Mouse (Mus musculus) hindbrain, embryonic 15.5 days (tissue): ENCODE data around the gene Thsd7a. TPM values are rescaled to one million over a fixed set of nuclear protein-coding genes. Genes with fewer than 3 reads are reported as not detected.

Source experiments
- ATAC-seq: fragments of 200-750 bp; cut with Nextera tagmentation; 2 replicates; pipeline ENCODE4 v1.8.0; 2017; ENCODE audit warnings: low read depth, moderate number of reproducible peaks, moderate TSS enrichment; ENCODE audit not compliant: low FRiP score
- H3K27ac ChIP-seq: fragments of 300-500 bp; sonication (generic); replicated peaks from 2 replicates; pipeline ENCODE4 v1.5.1; 2015; ENCODE audit warnings: mild to moderate bottlenecking, inconsistent platforms
- H3K27me3 ChIP-seq: fragments of 300-500 bp; sonication (generic); 2 replicates; pipeline ENCODE4 v1.6.1; 2015; ENCODE audit warnings: control low read depth, inconsistent platforms
- H3K36me3 ChIP-seq: fragments of 300-500 bp; sonication (generic); 2 replicates; pipeline ENCODE4 v1.6.1; 2015; ENCODE audit warnings: control low read depth, inconsistent platforms
- H3K4me1 ChIP-seq: fragments of 300-500 bp; sonication (generic); replicated peaks from 2 replicates; pipeline ENCODE4 v1.6.1; 2015; ENCODE audit warnings: control low read depth, inconsistent platforms
- H3K4me2 ChIP-seq: fragments of 300-500 bp; sonication (generic); 2 replicates; pipeline ENCODE4 v1.6.1; 2015; ENCODE audit warnings: moderate library complexity, mild to moderate bottlenecking, inconsistent platforms
- H3K4me3 ChIP-seq: fragments of 300-500 bp; sonication (generic); 2 replicates; pipeline ENCODE4 v1.5.1; 2015; ENCODE audit warnings: mild to moderate bottlenecking, inconsistent platforms
- H3K9ac ChIP-seq: fragments of 300-500 bp; sonication (generic); 2 replicates; pipeline ENCODE4 v1.6.1; 2015; ENCODE audit warnings: inconsistent platforms
- H3K9me3 ChIP-seq: fragments of 300-500 bp; sonication (generic); 2 replicates; pipeline ENCODE4 v1.6.1; 2016; ENCODE audit warnings: control low read depth, inconsistent platforms
- WGBS: fragments of 180-500 bp; shearing (Covaris S2); methylation state at CpG from one replicate; pipeline ENCODE4 v1.1.7; 2015; 5-methylcytosine and 5-hydroxymethylcytosine counted together
- polyA plus RNA-seq: library from polyadenylated mRNA; unstranded; fragments of >200 nt; fragmentation: Nextera tagmentation; extraction: Ambion mirVana; gene quantifications from 2 replicates; pipeline ENCODE4 v1.2.1, GENCODE M21; 2015

Thsd7a gene
- polyA plus RNA-seq, 1 experiment from 2014 or later: 32.8 TPM

GRCm38 (mm10) chr6:12555114-12556099, 193.8 kb downstream of the Thsd7a start:
- H3K36me3 ChIP-seq: peaks cover 4% of the 10 kb centered on the region; the same call in 1 of the 2 replicates
- no peaks in the 10 kb centered on the region for H3K9me3 ChIP-seq
- H3K27me3 ChIP-seq: no peaks in the 10 kb centered on the region
- no peak overlapping the region for H3K27ac ChIP-seq
- WGBS: 86% methylated on average over 32 of the region's 32 CpGs
- peaks cover under 1% of the 10 kb centered on the region for H3K4me1 ChIP-seq
- ATAC-seq: no peak
- no peak overlapping the region for H3K4me3 ChIP-seq
- no peak overlapping the region for H3K4me2 ChIP-seq
- no peak overlapping the region for H3K9ac ChIP-seq

GRCm38 (mm10) chr6:12551176-12551575, 198.0 kb downstream of the Thsd7a start:
- 65% methylated on average over 3 of the region's 3 CpGs for WGBS
- peaks cover 4% of the 10 kb centered on the region; the same call in 1 of the 2 replicates for H3K36me3 ChIP-seq
- peaks cover 6% of the 10 kb centered on the region for H3K4me1 ChIP-seq
- H3K4me2 ChIP-seq: no peak overlapping the region
- no peaks in the 10 kb centered on the region for H3K9me3 ChIP-seq
- ATAC-seq: no peak
- no peak overlapping the region for H3K27ac ChIP-seq
- H3K9ac ChIP-seq: no peak overlapping the region
- no peaks in the 10 kb centered on the region for H3K27me3 ChIP-seq
- no peak overlapping the region for H3K4me3 ChIP-seq

GRCm38 (mm10) chr6:12550054-12550655, 199.1 kb downstream of the Thsd7a start:
- H3K36me3 ChIP-seq: peaks cover 4% of the 10 kb centered on the region; the same call in 1 of the 2 replicates
- no peaks in the 10 kb centered on the region for H3K27me3 ChIP-seq
- no peak overlapping the region for H3K9ac ChIP-seq
- 36% methylated on average over 4 of the region's 4 CpGs for WGBS
- no peak overlapping the region for H3K4me3 ChIP-seq
- no peak overlapping the region for H3K4me2 ChIP-seq
- no peaks in the 10 kb centered on the region for H3K9me3 ChIP-seq
- no peak overlapping the region for H3K27ac ChIP-seq
- no peak for ATAC-seq
- peaks cover 6% of the 10 kb centered on the region; the same call in 1 of the 2 replicates for H3K4me1 ChIP-seq

- 35% methylated on average over 5 of the region's 5 CpGs for WGBS
- ATAC-seq: no peak
- H3K27me3 ChIP-seq: no peaks in the 10 kb centered on the region
Observed at GRCm38 (mm10) chr6:12544096-12544495, 205.1 kb downstream of the Thsd7a start.

GRCm38 (mm10) chr6:12542496-12542895, 206.7 kb downstream of the Thsd7a start:
- H3K9ac ChIP-seq: no peak overlapping the region
- ATAC-seq: no peak
- no peaks in the 10 kb centered on the region for H3K9me3 ChIP-seq

More at GRCm38 (mm10) chr6:12544096-12544495, 205.1 kb downstream of the Thsd7a start:
- H3K4me2 ChIP-seq: no peak overlapping the region
- no peaks in the 10 kb centered on the region for H3K36me3 ChIP-seq
- H3K4me3 ChIP-seq: no peak overlapping the region
- H3K9ac ChIP-seq: no peak overlapping the region
- H3K9me3 ChIP-seq: no peaks in the 10 kb centered on the region
- H3K27ac ChIP-seq: no peak overlapping the region
- no peaks in the 10 kb centered on the region for H3K4me1 ChIP-seq

GRCm38 (mm10) chr6:12519121-12519520, 230.1 kb downstream of the Thsd7a start:
- H3K9ac ChIP-seq: no peak overlapping the region
- H3K9me3 ChIP-seq: no peaks in the 10 kb centered on the region
- H3K27me3 ChIP-seq: no peaks in the 10 kb centered on the region
- H3K36me3 ChIP-seq: no peaks in the 10 kb centered on the region
- H3K4me3 ChIP-seq: no peak overlapping the region
- H3K4me1 ChIP-seq: no peaks in the 10 kb centered on the region; the same call in 1 of the 2 replicates
- 0 out of 2 replicates have a peak overlapping the region, but pooled peaks have one; percentile 21 for H3K27ac ChIP-seq
- H3K4me2 ChIP-seq: no peak overlapping the region
- ATAC-seq: peak; percentile 74; the same call in 1 of the 2 replicates

More at GRCm38 (mm10) chr6:12542496-12542895, 206.7 kb downstream of the Thsd7a start:
- Histone ChIP-seq H3K36me3 (no peaks in the 10 kb centered on the region), H3K4me1 (no peaks in the 10 kb centered on the region), H3K27me3 (no peaks in the 10 kb centered on the region), H3K27ac (no peak overlapping the region), H3K4me2 (no peak overlapping the region), H3K4me3 (no peak overlapping the region)
- WGBS: 42% methylated on average over 3 of the region's 3 CpGs

GRCm38 (mm10) chr6:12518283-12518903, 230.8 kb downstream of the Thsd7a start:
- H3K4me2 ChIP-seq: peak overlapping the region; percentile 22; the same call in 1 of the 2 replicates
- peak; percentile 54; the same call in 1 of the 2 replicates for ATAC-seq
- no peaks in the 10 kb centered on the region for H3K9me3 ChIP-seq
- no peak overlapping the region for H3K4me3 ChIP-seq
- H3K36me3 ChIP-seq: no peaks in the 10 kb centered on the region
- H3K9ac ChIP-seq: no peak overlapping the region
- H3K27me3 ChIP-seq: no peaks in the 10 kb centered on the region
- 39% methylated on average over 9 of the region's 9 CpGs for WGBS
- no peak overlapping the region for H3K27ac ChIP-seq
- no peaks in the 10 kb centered on the region; the same call in 1 of the 2 replicates for H3K4me1 ChIP-seq

GRCm38 (mm10) chr6:12517726-12518125, 231.5 kb downstream of the Thsd7a start:
- H3K9me3 ChIP-seq: no peaks in the 10 kb centered on the region
- no peak overlapping the region for H3K9ac ChIP-seq
- no peaks in the 10 kb centered on the region; the same call in 1 of the 2 replicates for H3K4me1 ChIP-seq
- H3K27me3 ChIP-seq: no peaks in the 10 kb centered on the region
- no peaks in the 10 kb centered on the region for H3K36me3 ChIP-seq
- no peak overlapping the region for H3K4me3 ChIP-seq
- no peak overlapping the region for H3K4me2 ChIP-seq
- no peak for ATAC-seq
- H3K27ac ChIP-seq: no peak overlapping the region

- no peaks in the 10 kb centered on the region for H3K4me1 ChIP-seq
- H3K27me3 ChIP-seq: no peaks in the 10 kb centered on the region
- no peak for ATAC-seq
- H3K9ac ChIP-seq: no peak overlapping the region
- no peak overlapping the region for H3K4me2 ChIP-seq
- WGBS: 78% methylated on average over 2 of the region's 2 CpGs
- no peaks in the 10 kb centered on the region for H3K36me3 ChIP-seq
- H3K4me3 ChIP-seq: no peak overlapping the region
- H3K9me3 ChIP-seq: no peaks in the 10 kb centered on the region
- H3K27ac ChIP-seq: no peak overlapping the region
Observed at GRCm38 (mm10) chr6:12506877-12507276, 242.3 kb downstream of the Thsd7a start.

GRCm38 (mm10) chr6:12503867-12504266, 245.3 kb downstream of the Thsd7a start:
- H3K4me2 ChIP-seq: no peak overlapping the region
- WGBS: 87% methylated on average over 7 of the region's 7 CpGs

GRCm38 (mm10) chr6:12500888-12501287, 248.3 kb downstream of the Thsd7a start:
- no peaks in the 10 kb centered on the region; the same call in 1 of the 2 replicates for H3K36me3 ChIP-seq
- 82% methylated on average over 7 of the region's 7 CpGs for WGBS
- H3K27me3 ChIP-seq: no peaks in the 10 kb centered on the region
- no peak overlapping the region for H3K27ac ChIP-seq
- H3K4me2 ChIP-seq: no peak overlapping the region
- no peak for ATAC-seq
- H3K9me3 ChIP-seq: no peaks in the 10 kb centered on the region
- H3K4me3 ChIP-seq: no peak overlapping the region
- no peak overlapping the region for H3K9ac ChIP-seq
- H3K4me1 ChIP-seq: no peaks in the 10 kb centered on the region

More at GRCm38 (mm10) chr6:12503867-12504266, 245.3 kb downstream of the Thsd7a start:
- H3K36me3 ChIP-seq: no peaks in the 10 kb centered on the region; the same call in 1 of the 2 replicates
- no peaks in the 10 kb centered on the region for H3K4me1 ChIP-seq
- H3K27ac ChIP-seq: no peak overlapping the region
- no peaks in the 10 kb centered on the region for H3K27me3 ChIP-seq
- ATAC-seq: no peak
- H3K9ac ChIP-seq: no peak overlapping the region
- no peaks in the 10 kb centered on the region for H3K9me3 ChIP-seq
- no peak overlapping the region for H3K4me3 ChIP-seq
